Mouse (Mus musculus): ENCODE measurements around the gene Tmem220. TPM values are rescaled to one million over a fixed set of nuclear protein-coding genes. Genes with fewer than 3 reads are reported as not detected.

The Tmem220 gene
- under 1 TPM; 0.52 to 0.74 TPM for total RNA-seq (2021)

GRCm38 (mm10) chr11:67024867-67025477 is at the start of gene Tmem220:
Tmem220 (plus strand) TSS chr11:67025154.
- DNase-seq, result peak; percentile 96
- intact Hi-C loops (cut with DNase I), result loop anchor here (2.0 kb wide), 1 partner anchor 60 kb away; no protein-coding TSS in a partner anchor

GRCm38 (mm10) chr11:66975606-66976330 is 49.2 kb upstream of the Tmem220 start:
- intact Hi-C loops (cut with DNase I), result no loop called here
- DNase-seq, result no peak

- peak; percentile 43 for DNase-seq
- intact Hi-C loops (cut with DNase I), result no loop called here
These were observed 43.4 kb upstream of the Tmem220 start for GRCm38 (mm10) chr11:66981336-66982115.

GRCm38 (mm10) chr11:66982794-66983193 is 42.2 kb upstream of the Tmem220 start:
- intact Hi-C loops (cut with DNase I), result no loop called here
- DNase-seq, result peak; percentile 63

GRCm38 (mm10) chr11:66983422-66984164 is 41.4 kb upstream of the Tmem220 start:
- DNase-seq, result no peak
- intact Hi-C loops (cut with DNase I), result loop anchor here (2.0 kb wide), 1 partner anchor 77 kb away; no protein-coding TSS in a partner anchor

- peak; percentile 88 for DNase-seq
- intact Hi-C loops (cut with DNase I), result loop anchor here (2.0 kb wide), 1 partner anchor 78 kb away; no protein-coding TSS in a partner anchor
These were observed 40.5 kb upstream of the Tmem220 start for GRCm38 (mm10) chr11:66984165-66985135.

- intact Hi-C loops (cut with DNase I), result loop anchor here (2.0 kb wide), 1 partner anchor 78 kb away; no protein-coding TSS in a partner anchor
- no peak for DNase-seq
These were observed 39.7 kb upstream of the Tmem220 start for GRCm38 (mm10) chr11:66985136-66985702.

- DNase-seq, result no peak
- intact Hi-C loops (cut with DNase I), result no loop called here
These were observed 32.8 kb upstream of the Tmem220 start for GRCm38 (mm10) chr11:66992150-66992549.

GRCm38 (mm10) chr11:66993674-66994073 is 31.3 kb upstream of the Tmem220 start:
- peak; percentile 59 for DNase-seq

GRCm38 (mm10) chr11:66996446-66996845 is 28.5 kb upstream of the Tmem220 start:
- DNase-seq, result no peak
- intact Hi-C loops (cut with DNase I), result no loop called here

More at GRCm38 (mm10) chr11:66993674-66994073, 31.3 kb upstream of the Tmem220 start:
- intact Hi-C loops (cut with DNase I), result no loop called here

GRCm38 (mm10) chr11:66998467-66999403 is 26.2 kb upstream of the Tmem220 start:
- intact Hi-C loops (cut with DNase I), result no loop called here
- DNase-seq, result peak; percentile 72

- no peak for DNase-seq
- intact Hi-C loops (cut with DNase I), result no loop called here
These were observed 24.3 kb upstream of the Tmem220 start for GRCm38 (mm10) chr11:67000671-67001070.

- no peak for DNase-seq
These were observed 23.2 kb upstream of the Tmem220 start for GRCm38 (mm10) chr11:67001717-67002116.

GRCm38 (mm10) chr11:67002911-67003310 is 22.0 kb upstream of the Tmem220 start:
- intact Hi-C loops (cut with DNase I), result no loop called here
- peak; percentile 70 for DNase-seq

More at GRCm38 (mm10) chr11:67001717-67002116, 23.2 kb upstream of the Tmem220 start:
- intact Hi-C loops (cut with DNase I), result no loop called here

GRCm38 (mm10) chr11:67007961-67008360 is 17.0 kb upstream of the Tmem220 start:
- intact Hi-C loops (cut with DNase I), result no loop called here
- peak; percentile 74 for DNase-seq

GRCm38 (mm10) chr11:67008528-67008927 is 16.4 kb upstream of the Tmem220 start:
- intact Hi-C loops (cut with DNase I), result no loop called here
- no peak for DNase-seq

- peak; percentile 44 for DNase-seq
- intact Hi-C loops (cut with DNase I), result no loop called here
These were observed 14.5 kb upstream of the Tmem220 start for GRCm38 (mm10) chr11:67010430-67010829.

GRCm38 (mm10) chr11:67011635-67012034 is 13.3 kb upstream of the Tmem220 start:
- intact Hi-C loops (cut with DNase I), result no loop called here

More at GRCm38 (mm10) chr11:67011635-67012034, 13.3 kb upstream of the Tmem220 start:
- DNase-seq, result no peak

Data from left cerebral cortex, postnatal 4 days (tissue).